Mouse (Mus musculus): Measurements from ENCODE around the gene Gm9732. TPM values are rescaled to one million over a fixed set of nuclear protein-coding genes. Genes with fewer than 3 reads are reported as not detected.
"Not testable (repeated sequence)": the region's sequence is repeated elsewhere in the genome, so short reads cannot be mapped to it uniquely, and the experiment has no call there.

The Gm9732 gene
- polyA plus RNA-seq, 1 experiment from 2014 or later: not detected

DNA sequence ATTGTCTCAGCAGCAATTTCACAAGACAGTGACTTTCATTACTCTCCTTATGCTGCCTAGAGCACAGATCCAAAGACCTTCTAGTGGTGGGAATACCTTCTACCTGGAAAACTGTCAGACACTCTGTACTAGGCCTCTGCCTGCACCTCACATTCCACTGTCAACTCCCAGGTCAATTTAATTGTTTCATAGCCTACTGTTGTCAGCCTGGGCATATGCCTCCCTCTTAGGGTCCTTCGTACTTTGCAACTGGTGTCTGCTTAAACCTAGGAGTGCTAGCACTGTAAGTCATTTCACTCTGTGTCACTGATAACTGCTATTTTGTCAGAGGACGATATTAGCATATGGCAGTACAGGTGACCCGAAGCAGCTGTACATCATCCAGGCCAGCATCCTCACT, 5.6 kb upstream of the Gm9732 start:
- not testable (repeated sequence) for H3K4me2 ChIP-seq (ENCODE audit: low read depth, low read length); H3K27me3 ChIP-seq (replicated peaks; ENCODE audit: control insufficient read depth, insufficient read depth, low read length); H3K4me3 ChIP-seq (ENCODE audit: low read length); H3K27ac ChIP-seq (ENCODE audit: low read length); H3K9ac ChIP-seq (ENCODE audit: low read depth, low read length); H3K36me3 ChIP-seq (ENCODE audit: control insufficient read depth, insufficient read depth, low read length); H3K9me3 ChIP-seq (ENCODE audit: control insufficient read depth, low read length); ATAC-seq; H3K4me1 ChIP-seq (ENCODE audit: control insufficient read depth, insufficient read depth, low read length)
- WGBS: 90% methylated on average over 3 of the region's 3 CpGs

DNA sequence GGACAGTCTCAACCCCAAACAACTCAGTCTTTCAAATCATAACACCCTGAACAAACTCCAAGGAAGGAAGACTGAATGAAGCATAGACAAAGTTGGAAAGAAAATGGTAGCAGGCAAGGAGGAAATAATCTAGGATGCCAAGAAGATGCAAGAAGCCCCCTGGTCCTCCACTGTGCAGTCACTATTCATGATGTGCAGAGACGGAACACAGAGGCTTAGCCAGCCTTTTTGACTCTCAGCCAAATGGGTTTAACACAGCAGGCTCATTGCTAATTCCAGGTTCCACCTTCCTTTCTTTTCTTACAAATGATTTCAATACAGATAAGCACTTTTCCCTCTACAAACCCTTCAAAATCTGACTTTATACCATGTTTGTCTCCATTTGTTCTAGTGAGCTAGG, 1.7 kb upstream of the Gm9732 start:
- not testable (repeated sequence) for H3K27ac ChIP-seq (ENCODE audit: low read length); H3K4me3 ChIP-seq (ENCODE audit: low read length); ATAC-seq; H3K36me3 ChIP-seq (ENCODE audit: control insufficient read depth, insufficient read depth, low read length); H3K9ac ChIP-seq (ENCODE audit: low read depth, low read length); H3K4me2 ChIP-seq (ENCODE audit: low read depth, low read length); H3K4me1 ChIP-seq (ENCODE audit: control insufficient read depth, insufficient read depth, low read length); H3K9me3 ChIP-seq (ENCODE audit: control insufficient read depth, low read length); H3K27me3 ChIP-seq (replicated peaks; ENCODE audit: control insufficient read depth, insufficient read depth, low read length)
- WGBS: 68% methylated on average over 1 of the region's 1 CpGs

DNA sequence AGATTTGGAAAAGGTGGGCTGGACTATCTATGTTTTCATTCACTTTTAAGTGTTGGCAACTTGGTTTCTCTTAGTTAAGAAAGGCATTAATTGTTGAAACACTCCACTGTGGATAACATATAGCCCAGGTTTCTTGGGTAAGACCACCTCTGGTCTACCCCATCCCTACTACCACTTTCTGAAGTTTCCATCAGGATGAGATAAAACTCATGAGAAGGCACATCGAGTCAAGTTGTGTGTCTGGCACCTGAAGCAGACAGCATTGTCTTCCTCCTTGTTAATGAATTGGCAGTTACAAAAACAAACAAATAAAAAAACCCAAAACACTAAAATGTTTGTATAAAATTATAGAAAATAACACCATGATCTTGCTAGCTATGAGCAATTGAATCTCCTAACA, 916 bp downstream of the Gm9732 start:
- H3K9ac ChIP-seq (ENCODE audit: low read depth, low read length); ATAC-seq; H3K27me3 ChIP-seq (replicated peaks; ENCODE audit: control insufficient read depth, insufficient read depth, low read length); H3K36me3 ChIP-seq (ENCODE audit: control insufficient read depth, insufficient read depth, low read length); H3K4me3 ChIP-seq (ENCODE audit: low read length); H3K4me2 ChIP-seq (ENCODE audit: low read depth, low read length); H3K27ac ChIP-seq (ENCODE audit: low read length); H3K9me3 ChIP-seq (ENCODE audit: control insufficient read depth, low read length); H3K4me1 ChIP-seq (ENCODE audit: control insufficient read depth, insufficient read depth, low read length): not testable (repeated sequence)
- 76% methylated on average over 1 of the region's 1 CpGs for WGBS

- H3K27ac ChIP-seq (ENCODE audit: low read length); H3K36me3 ChIP-seq (ENCODE audit: control insufficient read depth, insufficient read depth, low read length); H3K9ac ChIP-seq (ENCODE audit: low read depth, low read length); H3K4me1 ChIP-seq (ENCODE audit: control insufficient read depth, insufficient read depth, low read length); ATAC-seq; H3K9me3 ChIP-seq (ENCODE audit: control insufficient read depth, low read length); H3K4me3 ChIP-seq (ENCODE audit: low read length); H3K4me2 ChIP-seq (ENCODE audit: low read depth, low read length); H3K27me3 ChIP-seq (replicated peaks; ENCODE audit: control insufficient read depth, insufficient read depth, low read length): not testable (repeated sequence)
- 60% methylated on average over 2 of the region's 2 CpGs for WGBS
These were observed 2.6 kb downstream of the Gm9732 start for GRCm38 (mm10) chr14:43277468-43277867.

GRCm38 (mm10) chr14:43278146-43278545, 3.3 kb downstream of the Gm9732 start:
- not testable (repeated sequence) for H3K27ac ChIP-seq (ENCODE audit: low read length); H3K27me3 ChIP-seq (replicated peaks; ENCODE audit: control insufficient read depth, insufficient read depth, low read length); H3K36me3 ChIP-seq (ENCODE audit: control insufficient read depth, insufficient read depth, low read length); H3K4me1 ChIP-seq (ENCODE audit: control insufficient read depth, insufficient read depth, low read length); ATAC-seq; H3K9me3 ChIP-seq (ENCODE audit: control insufficient read depth, low read length); H3K9ac ChIP-seq (ENCODE audit: low read depth, low read length); H3K4me3 ChIP-seq (ENCODE audit: low read length); H3K4me2 ChIP-seq (ENCODE audit: low read depth, low read length)
- WGBS: 65% methylated on average over 4 of the region's 4 CpGs

- H3K27me3 ChIP-seq (replicated peaks; ENCODE audit: control insufficient read depth, insufficient read depth, low read length): not testable (repeated sequence)
These were observed 3.8 kb downstream of the Gm9732 start for GRCm38 (mm10) chr14:43278681-43279080.

GRCm38 (mm10) chr14:43293503-43293902, 18.7 kb downstream of the Gm9732 start, which contains the start of gene Gm8127:
Gene Gm8127, minus strand, starts transcription at chr14:43293832.
- H3K9ac ChIP-seq (ENCODE audit: low read depth, low read length); H3K27me3 ChIP-seq (replicated peaks; ENCODE audit: control insufficient read depth, insufficient read depth, low read length); ATAC-seq; H3K27ac ChIP-seq (ENCODE audit: low read length); H3K9me3 ChIP-seq (ENCODE audit: control insufficient read depth, low read length); H3K4me1 ChIP-seq (ENCODE audit: control insufficient read depth, insufficient read depth, low read length); H3K4me2 ChIP-seq (ENCODE audit: low read depth, low read length); H3K4me3 ChIP-seq (ENCODE audit: low read length); H3K36me3 ChIP-seq (ENCODE audit: control insufficient read depth, insufficient read depth, low read length): not testable (repeated sequence)
- WGBS: 77% methylated on average over 3 of the region's 3 CpGs

More at GRCm38 (mm10) chr14:43278681-43279080, 3.8 kb downstream of the Gm9732 start:
- H3K4me3 ChIP-seq (ENCODE audit: low read length); H3K9ac ChIP-seq (ENCODE audit: low read depth, low read length); ATAC-seq; H3K4me1 ChIP-seq (ENCODE audit: control insufficient read depth, insufficient read depth, low read length); H3K9me3 ChIP-seq (ENCODE audit: control insufficient read depth, low read length); H3K4me2 ChIP-seq (ENCODE audit: low read depth, low read length); H3K27ac ChIP-seq (ENCODE audit: low read length); H3K36me3 ChIP-seq (ENCODE audit: control insufficient read depth, insufficient read depth, low read length): not testable (repeated sequence)
- 84% methylated on average over 3 of the region's 3 CpGs for WGBS

DNA sequence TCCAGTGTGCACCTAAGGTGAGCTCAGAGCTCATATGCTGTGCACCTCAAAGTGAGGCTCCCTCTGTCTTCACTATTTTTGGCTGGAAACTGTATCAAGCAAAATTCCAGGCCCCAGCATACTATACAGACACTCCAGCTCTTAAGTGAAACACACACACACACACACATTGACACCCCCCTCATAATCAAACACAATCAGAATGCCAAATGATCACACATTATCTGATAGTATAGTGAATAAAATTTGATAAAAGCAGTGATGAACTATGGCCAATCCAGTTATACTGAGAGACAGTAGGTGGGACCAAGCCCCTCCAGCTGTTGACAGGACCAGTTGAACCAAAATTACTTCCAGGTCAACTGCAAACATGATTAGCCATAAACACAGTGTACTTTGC, 44.7 kb downstream of the Gm9732 start:
- not testable (repeated sequence) for H3K4me1 ChIP-seq (ENCODE audit: control insufficient read depth, insufficient read depth, low read length); H3K4me3 ChIP-seq (ENCODE audit: low read length); H3K36me3 ChIP-seq (ENCODE audit: control insufficient read depth, insufficient read depth, low read length); H3K9me3 ChIP-seq (ENCODE audit: control insufficient read depth, low read length); H3K4me2 ChIP-seq (ENCODE audit: low read depth, low read length); H3K27ac ChIP-seq (ENCODE audit: low read length); ATAC-seq; H3K27me3 ChIP-seq (replicated peaks; ENCODE audit: control insufficient read depth, insufficient read depth, low read length); H3K9ac ChIP-seq (ENCODE audit: low read depth, low read length)

- not testable (repeated sequence) for H3K36me3 ChIP-seq (ENCODE audit: control insufficient read depth, insufficient read depth, low read length); H3K9ac ChIP-seq (ENCODE audit: low read depth, low read length); H3K27ac ChIP-seq (ENCODE audit: low read length); H3K4me1 ChIP-seq (ENCODE audit: control insufficient read depth, insufficient read depth, low read length); H3K4me3 ChIP-seq (ENCODE audit: low read length); H3K27me3 ChIP-seq (replicated peaks; ENCODE audit: control insufficient read depth, insufficient read depth, low read length); ATAC-seq; H3K4me2 ChIP-seq (ENCODE audit: low read depth, low read length); H3K9me3 ChIP-seq (ENCODE audit: control insufficient read depth, low read length)
- WGBS: 78% methylated on average over 1 of the region's 2 CpGs
These were observed 53.8 kb downstream of the Gm9732 start for GRCm38 (mm10) chr14:43328603-43329002.

DNA sequence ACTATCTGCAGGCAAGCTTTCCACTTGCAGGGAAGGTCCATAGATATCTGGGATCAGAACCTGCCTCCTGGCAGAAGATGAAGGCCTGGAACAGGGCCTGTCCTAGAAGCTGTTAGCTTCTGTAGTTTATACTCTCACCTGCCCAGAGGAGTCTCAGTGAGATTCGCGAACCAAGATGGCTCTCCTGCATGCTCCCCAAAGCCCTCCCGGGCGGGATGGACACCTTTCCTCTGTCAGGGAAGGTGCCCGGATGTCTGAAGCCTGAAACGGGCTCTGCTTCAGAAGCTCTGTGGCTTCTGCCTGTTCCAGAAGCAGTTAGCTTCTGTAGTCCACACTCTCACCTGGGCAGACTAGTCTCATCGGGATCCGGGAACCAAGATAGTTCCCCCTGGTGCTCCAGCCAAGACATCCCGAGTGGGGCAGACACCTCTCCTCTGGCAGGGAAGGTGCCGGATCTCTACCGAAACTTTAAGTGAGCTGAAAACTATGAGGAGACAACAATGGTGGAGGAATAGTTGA, 56.6 kb downstream of the Gm9732 start:
- H3K36me3 ChIP-seq (ENCODE audit: control insufficient read depth, insufficient read depth, low read length); H3K27ac ChIP-seq (ENCODE audit: low read length); H3K4me1 ChIP-seq (ENCODE audit: control insufficient read depth, insufficient read depth, low read length); H3K27me3 ChIP-seq (replicated peaks; ENCODE audit: control insufficient read depth, insufficient read depth, low read length); H3K9me3 ChIP-seq (ENCODE audit: control insufficient read depth, low read length); H3K4me3 ChIP-seq (ENCODE audit: low read length); H3K9ac ChIP-seq (ENCODE audit: low read depth, low read length); ATAC-seq; H3K4me2 ChIP-seq (ENCODE audit: low read depth, low read length): not testable (repeated sequence)
- 86% methylated on average over 9 of the region's 11 CpGs for WGBS

Data from intestine, embryonic 16.5 days (tissue).